Mouse (Mus musculus): ENCODE measurements at regions not wholly inside any gene's neighbourhood (a gene's known extent, or its start where the extent isn't known, plus 50 kb on each side); places are given as distances from the start of the nearest gene placed in this dataset.

DNA sequence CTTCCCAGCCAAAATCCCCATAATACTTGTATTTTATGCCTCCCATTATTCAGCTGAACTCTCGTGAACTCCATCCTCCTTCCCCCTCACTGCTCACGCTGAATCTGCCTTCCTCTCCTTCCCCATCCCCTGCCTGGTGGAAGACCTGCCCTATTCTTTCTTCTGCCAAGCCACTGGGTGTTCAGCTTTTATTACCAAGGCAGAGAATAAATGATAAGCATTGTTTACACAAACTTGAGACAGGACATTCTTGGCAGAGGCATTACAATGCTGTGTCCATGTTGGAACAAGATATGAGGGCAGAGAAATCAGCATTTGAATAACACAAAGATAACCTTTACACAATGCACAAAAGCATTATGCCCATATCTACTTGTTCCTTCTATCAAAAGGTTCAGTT lies 80.2 kb downstream of the Dhrs2 start:
- DNase-seq (ENCODE audit: low spot score) (no peak), ATAC-seq (replicated peaks; ENCODE audit: low FRiP score, low read depth) (no peak)
- 16% methylated on average over 2 of the region's 2 CpGs for WGBS

DNA sequence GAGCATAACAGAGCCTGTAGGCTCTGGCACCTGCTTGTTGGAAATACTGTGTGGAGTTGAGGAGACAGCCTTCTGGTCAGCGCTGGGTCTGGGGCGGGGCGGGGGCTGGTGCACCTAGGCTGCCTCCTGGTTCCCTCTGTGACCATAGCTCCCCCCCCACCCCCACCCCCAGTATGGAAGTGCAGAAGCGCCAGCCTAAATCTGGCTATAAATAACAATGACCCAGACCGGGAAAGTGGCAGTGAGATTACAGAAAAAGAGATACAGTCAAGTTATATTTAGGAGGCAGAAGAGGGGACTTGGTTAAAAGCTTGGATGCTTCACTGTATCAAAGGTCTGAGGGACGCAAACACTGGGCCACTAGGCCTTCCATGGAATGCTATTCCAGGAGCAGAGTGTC lies 91.8 kb downstream of the Dhrs2 start:
- no peaks in the 10 kb centered on the region for H3K9me3 ChIP-seq (replicated peaks; ENCODE audit: low read length)
- no peak overlapping the region for H3K4me3 ChIP-seq (replicated peaks; ENCODE audit: low read depth, low read length)
- no peak overlapping the region for H3K4me2 ChIP-seq (ENCODE audit: low read length)
- H3K9ac ChIP-seq (ENCODE audit: low read depth, low read length): no peak overlapping the region
- H3K36me3 ChIP-seq (ENCODE audit: insufficient read depth, low read length): no peaks in the 10 kb centered on the region
- H3K4me1 ChIP-seq (replicated peaks; ENCODE audit: insufficient read depth, low read length): no peaks in the 10 kb centered on the region
- no peak for TF ChIP-seq CTCF (IDR thresholded peaks at IDR 0.05; ENCODE audit: low read depth)
- ATAC-seq (replicated peaks; ENCODE audit: low FRiP score, low read depth): no peak
- no peak for DNase-seq (ENCODE audit: low spot score)
- no peaks in the 10 kb centered on the region for H3K27me3 ChIP-seq (ENCODE audit: insufficient read depth, low read length)
- 62% methylated on average over 6 of the region's 6 CpGs for WGBS
- no peak overlapping the region for H3K27ac ChIP-seq

More for the DNA sequence above, 80.2 kb downstream of the Dhrs2 start:
- Histone ChIP-seq H3K36me3 (ENCODE audit: insufficient read depth, low read length) (no peaks in the 10 kb centered on the region), H3K4me2 (ENCODE audit: low read length) (no peak overlapping the region), H3K9me3 (replicated peaks; ENCODE audit: low read length) (no peaks in the 10 kb centered on the region), H3K27ac (no peak overlapping the region), H3K4me3 (replicated peaks; ENCODE audit: low read depth, low read length) (no peak overlapping the region), H3K27me3 (ENCODE audit: insufficient read depth, low read length) (no peaks in the 10 kb centered on the region), H3K9ac (ENCODE audit: low read depth, low read length) (no peak overlapping the region), H3K4me1 (replicated peaks; ENCODE audit: insufficient read depth, low read length) (no peaks in the 10 kb centered on the region)
- no peak for TF ChIP-seq CTCF (IDR thresholded peaks at IDR 0.05; ENCODE audit: low read depth)

DNA sequence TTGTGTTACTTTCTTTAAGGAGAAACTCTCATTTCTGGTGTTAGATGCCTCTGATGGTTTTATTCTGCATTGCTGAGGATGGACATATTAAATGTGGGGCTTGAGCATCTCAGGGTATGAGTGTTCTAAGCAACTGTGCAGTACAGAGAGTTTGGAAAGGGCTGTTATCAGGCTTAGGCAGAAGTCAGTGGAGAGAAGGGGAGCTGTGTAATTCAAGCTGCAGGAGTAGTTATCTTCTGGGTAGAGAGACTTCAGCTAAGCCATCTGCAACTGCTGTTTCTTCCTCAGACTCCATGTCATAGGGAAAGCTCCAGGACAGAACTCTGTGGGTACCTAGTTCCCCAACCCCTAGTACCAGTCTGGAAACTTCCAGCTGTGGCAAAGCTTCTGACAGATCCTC lies 102.1 kb downstream of the Dhrs2 start:
- Histone ChIP-seq H3K27me3 (ENCODE audit: insufficient read depth, low read length) (no peaks in the 10 kb centered on the region), H3K4me1 (replicated peaks; ENCODE audit: insufficient read depth, low read length) (no peaks in the 10 kb centered on the region), H3K9me3 (replicated peaks; ENCODE audit: low read length) (no peaks in the 10 kb centered on the region), H3K4me2 (ENCODE audit: low read length) (no peak overlapping the region), H3K9ac (ENCODE audit: low read depth, low read length) (no peak overlapping the region), H3K27ac (no peak overlapping the region), H3K36me3 (ENCODE audit: insufficient read depth, low read length) (no peaks in the 10 kb centered on the region), H3K4me3 (replicated peaks; ENCODE audit: low read depth, low read length) (no peak overlapping the region)
- ATAC-seq (replicated peaks; ENCODE audit: low FRiP score, low read depth) (no peak), DNase-seq (ENCODE audit: low spot score) (no peak)
- no peak for TF ChIP-seq CTCF (IDR thresholded peaks at IDR 0.05; ENCODE audit: low read depth)

DNA sequence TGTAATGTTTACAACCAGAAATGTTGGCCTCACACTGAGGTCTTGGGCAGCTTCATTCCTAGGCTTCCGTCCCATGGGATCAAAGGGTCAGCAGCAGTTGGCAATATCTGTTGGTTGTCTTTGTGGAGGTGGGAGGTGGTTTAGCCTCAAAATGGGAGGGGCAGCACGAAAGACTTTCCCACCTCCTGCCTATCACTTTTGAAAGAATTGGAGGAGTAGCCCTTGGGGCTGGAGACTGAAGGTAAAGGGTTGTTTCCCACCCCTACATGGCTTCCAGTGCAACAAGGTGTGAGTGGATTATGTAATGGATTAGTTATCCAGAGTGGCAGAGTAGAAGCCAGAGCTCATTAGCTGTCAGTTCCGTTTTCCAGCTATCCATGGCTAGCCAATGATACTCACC lies 102.5 kb downstream of the Dhrs2 start:
- Histone ChIP-seq H3K4me3 (replicated peaks; ENCODE audit: low read depth, low read length) (no peak overlapping the region), H3K9me3 (replicated peaks; ENCODE audit: low read length) (no peaks in the 10 kb centered on the region), H3K4me2 (ENCODE audit: low read length) (no peak overlapping the region), H3K4me1 (replicated peaks; ENCODE audit: insufficient read depth, low read length) (no peaks in the 10 kb centered on the region), H3K27ac (no peak overlapping the region), H3K36me3 (ENCODE audit: insufficient read depth, low read length) (no peaks in the 10 kb centered on the region), H3K9ac (ENCODE audit: low read depth, low read length) (no peak overlapping the region), H3K27me3 (ENCODE audit: insufficient read depth, low read length) (no peaks in the 10 kb centered on the region)
- DNase-seq (ENCODE audit: low spot score) (no peak), ATAC-seq (replicated peaks; ENCODE audit: low FRiP score, low read depth) (no peak)
- 43% methylated on average over 3 of the region's 3 CpGs for WGBS
- no peak for TF ChIP-seq CTCF (IDR thresholded peaks at IDR 0.05; ENCODE audit: low read depth)

DNA sequence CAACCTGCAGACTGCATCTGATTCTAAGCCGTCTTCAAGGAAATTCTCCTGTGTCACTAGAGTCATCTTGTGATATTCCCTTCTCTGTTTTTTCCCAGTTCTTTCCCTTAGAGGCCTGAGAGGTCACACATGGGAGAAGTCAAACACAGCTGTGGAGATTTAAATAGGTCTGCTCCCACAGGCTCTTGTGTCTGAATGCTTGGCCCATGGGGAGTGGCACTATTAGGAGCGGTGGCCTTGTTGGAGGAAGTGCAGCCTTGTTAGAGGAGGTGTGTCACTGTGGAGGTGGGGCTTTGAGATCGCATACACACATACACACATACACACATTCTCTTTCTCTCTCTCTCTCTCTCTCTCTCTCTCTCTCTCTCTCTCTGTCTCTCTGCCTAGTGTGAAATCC lies 112.0 kb downstream of the Dhrs2 start:
- no peak overlapping the region for H3K4me3 ChIP-seq (replicated peaks; ENCODE audit: low read depth, low read length)
- no peak overlapping the region for H3K9ac ChIP-seq (ENCODE audit: low read depth, low read length)
- WGBS: 49% methylated on average over 3 of the region's 3 CpGs
- TF ChIP-seq CTCF (IDR thresholded peaks at IDR 0.05; ENCODE audit: low read depth): no peak
- no peaks in the 10 kb centered on the region for H3K36me3 ChIP-seq (ENCODE audit: insufficient read depth, low read length)
- H3K4me2 ChIP-seq (ENCODE audit: low read length): no peak overlapping the region
- H3K4me1 ChIP-seq (replicated peaks; ENCODE audit: insufficient read depth, low read length): no peaks in the 10 kb centered on the region
- H3K27ac ChIP-seq: no peak overlapping the region
- no peaks in the 10 kb centered on the region for H3K27me3 ChIP-seq (ENCODE audit: insufficient read depth, low read length)
- H3K9me3 ChIP-seq (replicated peaks; ENCODE audit: low read length): no peaks in the 10 kb centered on the region
- no peak for ATAC-seq (replicated peaks; ENCODE audit: low FRiP score, low read depth)
- DNase-seq (ENCODE audit: low spot score): no peak

DNA sequence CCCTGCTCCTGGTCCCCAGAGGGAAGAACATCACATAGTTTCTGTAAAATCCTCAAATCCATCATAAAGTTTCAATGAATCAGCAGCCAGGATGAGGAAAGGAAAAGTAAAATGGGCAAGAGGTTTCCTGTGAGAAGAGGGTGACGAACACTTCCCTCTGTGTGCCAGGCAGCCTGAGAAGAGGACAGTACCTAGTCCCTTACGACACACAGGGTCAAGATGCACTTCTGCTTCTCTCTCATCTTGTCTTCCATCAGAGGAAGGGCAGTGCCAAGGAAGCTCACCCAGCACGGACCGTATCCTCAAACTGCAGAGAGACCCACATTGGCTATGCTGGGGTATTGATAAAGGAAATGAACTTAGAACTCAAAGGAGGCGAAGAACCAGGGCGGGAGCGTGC lies 112.5 kb downstream of the Dhrs2 start:
- no peak overlapping the region for H3K27ac ChIP-seq
- DNase-seq (ENCODE audit: low spot score) (no peak), ATAC-seq (replicated peaks; ENCODE audit: low FRiP score, low read depth) (no peak)
- no peaks in the 10 kb centered on the region for H3K36me3 ChIP-seq (ENCODE audit: insufficient read depth, low read length)
- no peaks in the 10 kb centered on the region for H3K9me3 ChIP-seq (replicated peaks; ENCODE audit: low read length)
- no peaks in the 10 kb centered on the region for H3K4me1 ChIP-seq (replicated peaks; ENCODE audit: insufficient read depth, low read length)
- no peak overlapping the region for H3K4me2 ChIP-seq (ENCODE audit: low read length)
- TF ChIP-seq CTCF (IDR thresholded peaks at IDR 0.05; ENCODE audit: low read depth): no peak
- WGBS: 89% methylated on average over 7 of the region's 7 CpGs
- H3K27me3 ChIP-seq (ENCODE audit: insufficient read depth, low read length): no peaks in the 10 kb centered on the region
- H3K9ac ChIP-seq (ENCODE audit: low read depth, low read length): no peak overlapping the region
- H3K4me3 ChIP-seq (replicated peaks; ENCODE audit: low read depth, low read length): no peak overlapping the region

DNA sequence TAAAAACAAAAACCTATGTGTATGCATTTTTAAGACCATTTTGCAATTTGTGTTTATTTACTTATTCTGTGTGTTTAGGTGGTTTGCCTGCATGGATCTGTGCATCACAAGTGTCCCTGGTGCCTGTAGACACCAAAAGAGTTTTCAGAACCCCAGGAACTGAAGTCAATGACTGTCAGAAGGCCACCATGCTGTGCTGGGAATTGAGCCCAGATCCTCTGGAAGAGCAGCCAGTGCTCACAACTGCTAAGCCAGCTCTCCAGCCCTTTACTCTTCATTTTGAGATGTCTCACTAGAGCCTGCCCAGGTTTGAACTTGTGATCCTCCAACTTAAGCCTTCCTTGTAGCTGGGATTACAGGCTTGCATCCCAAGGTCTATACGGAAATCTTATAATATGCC lies 113.8 kb downstream of the Dhrs2 start:
- Histone ChIP-seq H3K36me3 (ENCODE audit: insufficient read depth, low read length) (no peaks in the 10 kb centered on the region), H3K4me1 (replicated peaks; ENCODE audit: insufficient read depth, low read length) (no peaks in the 10 kb centered on the region), H3K4me3 (replicated peaks; ENCODE audit: low read depth, low read length) (no peak overlapping the region), H3K27me3 (ENCODE audit: insufficient read depth, low read length) (no peaks in the 10 kb centered on the region), H3K27ac (no peak overlapping the region), H3K9ac (ENCODE audit: low read depth, low read length) (no peak overlapping the region), H3K9me3 (replicated peaks; ENCODE audit: low read length) (no peaks in the 10 kb centered on the region), H3K4me2 (ENCODE audit: low read length) (no peak overlapping the region)
- WGBS: 89% methylated on average over 1 of the region's 1 CpGs
- ATAC-seq (replicated peaks; ENCODE audit: low FRiP score, low read depth) (no peak), DNase-seq (ENCODE audit: low spot score) (no peak)
- TF ChIP-seq CTCF (IDR thresholded peaks at IDR 0.05; ENCODE audit: low read depth): no peak
